Mouse (Mus musculus): Measurements from ENCODE around the gene Golph3l.

Gene Golph3l

DNA sequence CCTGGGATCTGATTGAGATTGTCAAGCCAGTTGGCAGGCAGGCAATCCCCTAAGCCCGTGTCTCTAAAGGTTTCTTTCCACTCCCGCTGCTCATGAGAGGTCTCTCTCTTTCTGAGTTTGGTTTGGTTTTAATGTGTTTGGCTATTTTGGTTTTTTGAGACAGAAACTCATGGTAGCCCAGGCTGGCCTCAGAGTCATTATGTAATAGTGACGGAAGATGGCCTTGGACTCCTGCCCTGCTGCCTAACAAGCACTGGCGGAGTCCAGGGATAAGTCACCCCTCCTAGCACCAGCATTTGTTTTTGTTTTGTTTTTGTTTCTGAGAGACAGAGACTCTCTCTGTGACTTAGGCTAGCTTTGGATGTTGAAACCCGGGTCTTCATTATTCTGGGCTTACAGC, 66.7 kb downstream of the Golph3l start:
- no peak for DNase-seq (ENCODE audit: low spot score)

- DNase-seq (ENCODE audit: low spot score) = no peak
Measured at GRCm38 (mm10) chr3:95657108-95657507, 68.4 kb downstream of the Golph3l start.

GRCm38 (mm10) chr3:95657711-95658110, 69.0 kb downstream of the Golph3l start:
- DNase-seq (ENCODE audit: low spot score) = no peak

DNA sequence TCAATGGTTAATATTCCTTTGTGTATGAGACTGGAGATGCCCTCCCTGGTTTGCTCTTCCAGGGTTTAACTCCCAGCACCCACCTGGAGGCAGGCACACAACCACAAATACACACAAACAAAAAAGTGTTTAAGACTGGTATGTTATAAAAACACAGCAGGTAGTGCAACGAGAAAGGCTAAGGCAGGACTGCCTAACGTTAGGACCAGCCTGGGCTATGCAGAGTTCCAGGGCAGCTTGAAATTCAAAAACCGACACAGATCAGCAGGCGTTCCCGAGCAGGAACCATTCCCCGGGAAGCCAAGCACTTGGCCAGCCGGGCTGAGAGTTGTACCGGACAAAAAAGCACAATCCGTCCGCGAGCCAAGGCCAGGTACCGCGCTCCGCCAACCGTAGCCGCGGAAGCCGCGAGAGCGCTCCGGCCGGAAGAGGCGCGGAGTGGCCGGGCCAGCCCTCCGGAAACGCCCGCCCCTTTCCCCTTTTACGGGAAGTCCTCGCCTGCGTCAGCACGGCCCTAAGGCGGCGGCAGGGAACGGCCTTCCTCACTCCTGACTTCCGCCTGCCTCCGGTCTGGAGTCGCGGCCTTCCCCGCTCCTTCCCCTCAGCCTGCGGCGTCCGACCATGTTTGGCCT, 69.6 kb downstream of the Golph3l start, which contains the start of gene Mcl1:
Mcl1 (plus strand) TSS at position 553 of the 632 bp plus-strand sequence.
- peak; percentile 95 for DNase-seq (ENCODE audit: low spot score)

DNA sequence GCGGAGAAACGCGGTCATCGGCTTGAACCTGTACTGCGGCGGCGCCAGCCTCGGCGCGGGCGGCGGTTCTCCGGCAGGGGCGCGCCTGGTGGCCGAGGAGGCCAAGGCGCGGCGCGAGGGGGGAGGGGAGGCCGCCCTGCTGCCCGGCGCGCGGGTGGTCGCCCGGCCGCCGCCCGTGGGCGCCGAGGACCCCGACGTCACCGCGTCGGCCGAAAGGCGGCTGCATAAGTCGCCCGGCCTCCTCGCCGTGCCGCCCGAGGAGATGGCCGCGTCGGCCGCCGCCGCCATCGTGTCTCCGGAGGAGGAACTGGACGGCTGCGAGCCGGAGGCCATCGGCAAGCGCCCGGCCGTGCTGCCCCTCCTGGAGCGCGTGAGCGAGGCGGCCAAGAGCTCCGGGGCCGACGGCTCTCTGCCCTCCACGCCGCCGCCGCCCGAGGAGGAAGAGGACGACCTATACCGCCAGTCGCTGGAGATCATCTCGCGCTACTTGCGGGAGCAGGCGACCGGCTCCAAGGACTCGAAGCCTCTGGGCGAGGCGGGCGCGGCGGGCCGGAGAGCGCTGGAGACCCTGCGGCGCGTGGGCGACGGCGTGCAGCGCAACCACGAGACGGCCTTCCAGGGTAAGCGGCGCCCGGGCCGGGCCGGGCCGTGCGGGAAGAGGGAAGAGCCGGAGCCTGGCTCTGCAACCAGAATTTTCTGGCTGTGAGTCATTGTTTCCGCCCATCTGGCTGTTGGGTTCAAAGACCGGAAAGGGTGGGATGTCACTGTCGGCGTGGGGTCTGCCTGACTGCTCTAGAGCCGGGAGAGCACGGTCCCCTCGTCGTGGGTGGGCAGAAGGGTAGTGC, 70.4 kb downstream of the Golph3l start:
- DNase-seq (ENCODE audit: low spot score) = no peak

DNA sequence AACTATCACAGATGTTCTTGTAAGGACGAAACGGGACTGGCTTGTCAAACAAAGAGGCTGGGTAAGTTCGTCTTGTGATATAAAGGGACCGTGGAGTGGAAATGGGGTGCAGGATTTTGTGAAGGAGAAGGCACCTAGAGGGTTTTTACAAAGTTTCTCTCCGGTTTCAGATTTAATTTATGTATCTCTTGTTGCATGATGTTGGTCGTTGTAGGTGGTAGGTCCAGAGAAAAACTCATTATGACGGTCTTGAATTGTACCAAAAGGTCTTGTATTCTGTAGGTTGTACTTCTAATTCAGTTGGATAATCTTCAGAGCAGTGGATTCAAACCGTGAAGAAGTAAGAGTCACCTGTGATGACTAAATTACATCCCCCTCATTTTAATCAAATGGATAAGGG, 71.2 kb downstream of the Golph3l start:
- DNase-seq (ENCODE audit: low spot score) = no peak

GRCm38 (mm10) chr3:95660788-95661478, 72.2 kb downstream of the Golph3l start:
- DNase-seq (ENCODE audit: low spot score) = no peak

DNA sequence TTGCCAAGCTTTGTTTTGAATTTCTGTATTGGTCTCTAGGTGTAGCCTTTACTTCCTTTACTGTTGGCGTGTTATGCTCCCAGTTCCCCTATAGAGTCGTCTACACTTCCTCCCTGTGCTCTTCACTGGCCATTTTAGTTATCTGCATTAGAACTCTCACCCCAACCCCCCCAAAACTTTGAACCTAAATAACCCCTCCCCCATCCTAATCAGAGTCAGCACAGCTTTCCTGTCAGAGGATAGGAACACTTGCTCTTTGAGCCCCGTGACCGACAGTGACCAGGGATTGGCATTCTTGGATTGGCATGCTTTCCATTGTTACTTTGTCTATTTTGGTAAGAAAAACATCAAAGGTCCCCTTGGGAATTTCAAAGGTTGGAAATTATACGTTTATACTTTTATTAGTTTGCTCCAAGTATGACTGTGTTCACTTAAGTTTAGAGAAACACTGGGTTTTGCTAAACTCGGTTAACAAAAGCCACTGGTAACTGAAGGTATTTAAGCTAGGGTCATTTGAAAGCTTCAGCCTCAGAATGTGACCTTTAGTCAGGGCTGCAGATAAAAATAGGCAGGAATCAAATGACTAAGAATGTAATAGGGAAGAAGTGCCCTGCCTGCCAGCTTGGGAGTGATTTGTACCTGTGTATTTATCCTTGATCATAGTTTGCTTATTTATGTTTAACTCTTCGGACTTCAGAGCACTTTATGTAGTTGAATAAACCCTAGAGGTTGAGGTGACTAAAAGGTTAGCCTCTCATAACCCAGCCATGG, 73.4 kb downstream of the Golph3l start:
- no peak for DNase-seq (ENCODE audit: low spot score)

DNA sequence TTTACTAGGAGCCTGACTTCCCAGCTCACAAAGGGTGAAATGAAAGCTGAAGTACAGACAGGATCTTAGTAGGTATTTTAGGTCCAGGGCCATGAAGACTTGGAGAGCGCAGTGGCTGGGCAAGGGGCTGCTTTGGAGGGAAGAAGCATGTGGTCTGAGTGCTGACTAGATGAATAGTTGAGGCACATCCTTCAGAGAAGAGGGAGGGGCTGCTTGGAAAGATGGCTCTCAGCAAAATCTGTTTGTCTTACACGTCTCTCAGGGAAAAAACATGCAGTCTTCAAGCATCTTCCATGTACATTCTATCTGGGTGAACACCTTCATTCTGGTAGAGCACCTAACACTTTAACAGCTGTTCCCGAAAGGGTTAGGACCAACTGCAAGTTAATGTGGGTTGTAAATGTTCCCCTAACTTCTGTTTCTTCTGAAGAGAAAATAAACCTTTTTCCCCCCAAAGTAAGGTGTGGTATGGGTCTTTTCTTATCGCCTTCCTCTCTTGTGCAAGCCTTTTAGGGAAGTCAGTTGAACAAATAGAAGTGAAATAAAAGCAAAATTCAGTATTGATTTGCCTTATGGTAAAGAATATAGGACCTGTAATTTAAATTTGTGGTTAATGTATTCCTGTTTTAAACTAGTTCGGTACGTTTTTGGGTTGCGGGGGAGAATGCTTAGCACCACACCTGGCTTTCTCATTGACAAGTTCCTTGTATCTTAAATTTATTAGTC, 74.2 kb downstream of the Golph3l start:
- DNase-seq (ENCODE audit: low spot score) = no peak

DNA sequence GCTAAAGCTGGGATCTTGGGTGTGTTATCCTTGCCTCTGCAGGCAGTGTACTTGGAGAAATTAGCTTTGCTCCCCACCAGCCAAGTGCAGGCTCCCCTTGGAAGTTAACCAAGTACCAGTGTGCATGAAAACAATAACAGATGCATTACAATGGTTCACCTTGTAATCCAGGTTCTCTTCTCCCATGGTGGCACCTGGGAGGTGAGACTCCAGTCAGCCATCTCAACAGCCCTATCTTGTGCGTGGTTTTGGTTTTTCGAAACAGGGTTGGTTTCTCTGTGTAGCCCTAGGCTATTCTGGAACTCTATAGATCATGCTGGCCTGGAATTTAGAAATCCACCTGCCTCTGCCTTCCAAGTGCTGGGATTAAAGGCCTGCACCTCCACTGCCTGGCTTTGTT, 74.8 kb downstream of the Golph3l start:
- no peak for DNase-seq (ENCODE audit: low spot score)

- no peak for DNase-seq (ENCODE audit: low spot score)
Measured at GRCm38 (mm10) chr3:95663969-95664608, 75.4 kb downstream of the Golph3l start.

DNA sequence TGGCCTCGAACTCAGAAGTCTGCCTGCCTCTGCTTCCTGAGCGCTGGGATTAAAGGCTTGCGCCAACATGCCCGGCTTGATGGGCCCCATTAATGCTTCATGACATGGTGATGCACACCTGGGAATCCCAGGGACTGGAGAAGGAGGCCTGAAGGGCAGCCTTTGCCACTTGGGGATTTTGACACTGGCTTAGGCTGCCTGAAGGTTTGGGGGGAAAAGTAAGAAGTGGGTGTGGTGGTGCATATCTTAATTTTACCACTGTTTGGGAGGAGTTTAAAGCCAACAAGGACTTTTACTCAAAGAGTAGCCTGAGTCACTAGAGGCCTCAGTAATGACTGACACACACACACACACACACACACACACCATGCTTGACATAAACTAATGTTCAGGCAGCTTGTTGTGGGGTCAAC, 76.2 kb downstream of the Golph3l start:
- DNase-seq (ENCODE audit: low spot score) = no peak

- DNase-seq (ENCODE audit: low spot score) = no peak
Measured at GRCm38 (mm10) chr3:95666124-95666844, 77.5 kb downstream of the Golph3l start.

GRCm38 (mm10) chr3:95667521-95667920, 78.8 kb downstream of the Golph3l start:
- DNase-seq (ENCODE audit: low spot score) = no peak

DNA sequence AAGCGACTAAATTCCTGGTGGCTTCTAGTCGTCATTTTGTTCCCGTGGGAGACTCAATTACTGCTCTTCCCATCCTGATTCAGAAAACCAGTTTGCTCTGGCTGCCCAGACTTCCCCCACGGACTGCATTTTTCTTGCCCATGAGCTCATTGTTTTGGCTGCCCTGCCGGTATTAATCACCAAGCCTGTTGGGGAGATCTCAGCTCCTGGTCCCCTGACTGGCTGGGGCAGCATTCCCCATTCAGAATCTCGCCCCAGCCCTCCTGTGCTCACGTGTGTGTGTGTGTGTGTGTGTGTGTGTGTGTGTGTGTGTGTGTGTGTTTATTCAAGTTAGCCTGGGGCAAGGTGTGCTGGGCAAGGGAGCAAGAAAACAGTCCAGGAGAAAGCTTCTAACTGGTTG, 79.3 kb downstream of the Golph3l start:
- no peak for DNase-seq (ENCODE audit: low spot score)

Measured in ovary, postnatal 10 days (tissue).